Mouse (Mus musculus): ENCODE results near the gene Adgrb2. TPM values are rescaled to one million over a fixed set of nuclear protein-coding genes. Genes with fewer than 3 reads are reported as not detected.

Gene Adgrb2
- polyA plus RNA-seq, 1 experiment from 2014 or later = 1.0 TPM

- Histone ChIP-seq H3K36me3 (ENCODE audit: control insufficient read depth, insufficient read depth, low read length) (no peaks in the 10 kb centered on the region), H3K9ac (ENCODE audit: low read depth, low read length) (no peak overlapping the region), H3K4me2 (ENCODE audit: low read depth, low read length) (no peak overlapping the region), H3K4me1 (ENCODE audit: control insufficient read depth, insufficient read depth, low read length) (no peaks in the 10 kb centered on the region), H3K4me3 (ENCODE audit: low read length) (no peak overlapping the region), H3K27me3 (replicated peaks; ENCODE audit: control insufficient read depth, insufficient read depth, low read length) (0 out of 2 replicates have a peak, but pooled peaks cover 11% of the 10 kb centered on the region), H3K27ac (ENCODE audit: low read length) (no peak overlapping the region), H3K9me3 (ENCODE audit: control insufficient read depth, low read length) (no peaks in the 10 kb centered on the region)
- WGBS = 84% methylated on average over 5 of the region's 5 CpGs
- no peak for ATAC-seq
Observed at GRCm38 (mm10) chr4:129994728-129995127, 10.1 kb downstream of the Adgrb2 start.

DNA sequence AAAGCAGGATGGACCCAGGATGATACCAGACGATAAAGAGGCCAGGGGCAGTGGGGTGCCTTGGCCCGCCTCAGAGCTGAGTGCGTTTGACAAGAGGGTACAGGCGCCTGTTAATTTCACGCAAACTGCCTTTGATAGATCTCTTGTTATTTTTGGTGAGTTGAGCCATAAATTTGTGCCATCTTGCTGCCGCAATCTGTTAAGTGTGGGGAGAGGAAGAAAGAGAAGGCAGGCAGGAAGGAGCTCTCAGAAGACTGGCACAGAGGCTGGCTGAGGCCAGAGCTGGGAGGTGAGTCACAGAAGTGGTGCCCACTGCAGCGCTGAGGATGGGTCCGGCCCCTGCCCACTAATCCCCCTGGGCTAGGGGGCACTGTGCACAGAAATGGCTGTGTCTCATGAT, 10.6 kb downstream of the Adgrb2 start:
- Histone ChIP-seq H3K4me1 (ENCODE audit: control insufficient read depth, insufficient read depth, low read length) (no peaks in the 10 kb centered on the region), H3K9me3 (ENCODE audit: control insufficient read depth, low read length) (no peaks in the 10 kb centered on the region), H3K27me3 (replicated peaks; ENCODE audit: control insufficient read depth, insufficient read depth, low read length) (0 out of 2 replicates have a peak, but pooled peaks cover 11% of the 10 kb centered on the region), H3K36me3 (ENCODE audit: control insufficient read depth, insufficient read depth, low read length) (no peaks in the 10 kb centered on the region), H3K4me2 (ENCODE audit: low read depth, low read length) (no peak overlapping the region), H3K4me3 (ENCODE audit: low read length) (no peak overlapping the region), H3K9ac (ENCODE audit: low read depth, low read length) (no peak overlapping the region), H3K27ac (ENCODE audit: low read length) (no peak overlapping the region)
- 78% methylated on average over 8 of the region's 8 CpGs for WGBS
- no peak for ATAC-seq

DNA sequence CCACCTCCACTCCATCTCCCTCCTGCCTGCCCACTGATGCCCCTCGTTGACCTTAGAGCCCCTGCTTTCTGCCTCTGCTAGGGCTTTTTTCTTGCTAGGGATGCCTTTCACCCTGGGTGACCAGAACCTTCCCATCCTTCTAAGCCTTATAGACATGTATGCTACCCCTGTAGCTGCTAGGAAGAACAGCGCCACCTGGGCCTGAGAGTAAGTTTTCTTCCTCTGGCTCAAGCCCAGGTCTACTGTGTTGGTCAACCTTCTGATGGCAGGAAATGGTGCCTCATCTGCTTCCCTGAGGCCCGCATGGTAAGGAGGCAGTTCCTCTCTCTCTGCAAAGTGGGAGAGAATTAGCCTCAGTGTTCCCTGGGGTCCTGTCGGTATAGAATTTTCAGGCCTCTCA, 11.3 kb downstream of the Adgrb2 start:
- no peak for ATAC-seq

GRCm38 (mm10) chr4:129998124-129998523, 13.5 kb downstream of the Adgrb2 start:
- 0 out of 2 replicates have a peak, but pooled peaks cover 11% of the 10 kb centered on the region for H3K27me3 ChIP-seq (replicated peaks; ENCODE audit: control insufficient read depth, insufficient read depth, low read length)
- WGBS = 59% methylated on average over 11 of the region's 11 CpGs
- H3K27ac ChIP-seq (ENCODE audit: low read length) = no peak overlapping the region
- H3K4me3 ChIP-seq (ENCODE audit: low read length) = no peak overlapping the region
- H3K9ac ChIP-seq (ENCODE audit: low read depth, low read length) = no peak overlapping the region
- no peak for ATAC-seq
- H3K4me1 ChIP-seq (ENCODE audit: control insufficient read depth, insufficient read depth, low read length) = 0 out of 2 replicates have a peak, but pooled peaks cover 6% of the 10 kb centered on the region
- no peaks in the 10 kb centered on the region for H3K9me3 ChIP-seq (ENCODE audit: control insufficient read depth, low read length)
- H3K4me2 ChIP-seq (ENCODE audit: low read depth, low read length) = no peak overlapping the region
- H3K36me3 ChIP-seq (ENCODE audit: control insufficient read depth, insufficient read depth, low read length) = no peaks in the 10 kb centered on the region

More for the DNA sequence above, 11.3 kb downstream of the Adgrb2 start:
- Histone ChIP-seq H3K9me3 (ENCODE audit: control insufficient read depth, low read length) (no peaks in the 10 kb centered on the region), H3K36me3 (ENCODE audit: control insufficient read depth, insufficient read depth, low read length) (no peaks in the 10 kb centered on the region), H3K9ac (ENCODE audit: low read depth, low read length) (no peak overlapping the region), H3K4me3 (ENCODE audit: low read length) (no peak overlapping the region), H3K4me2 (ENCODE audit: low read depth, low read length) (no peak overlapping the region), H3K4me1 (ENCODE audit: control insufficient read depth, insufficient read depth, low read length) (no peaks in the 10 kb centered on the region), H3K27me3 (replicated peaks; ENCODE audit: control insufficient read depth, insufficient read depth, low read length) (0 out of 2 replicates have a peak, but pooled peaks cover 11% of the 10 kb centered on the region), H3K27ac (ENCODE audit: low read length) (no peak overlapping the region)
- 76% methylated on average over 4 of the region's 4 CpGs for WGBS

DNA sequence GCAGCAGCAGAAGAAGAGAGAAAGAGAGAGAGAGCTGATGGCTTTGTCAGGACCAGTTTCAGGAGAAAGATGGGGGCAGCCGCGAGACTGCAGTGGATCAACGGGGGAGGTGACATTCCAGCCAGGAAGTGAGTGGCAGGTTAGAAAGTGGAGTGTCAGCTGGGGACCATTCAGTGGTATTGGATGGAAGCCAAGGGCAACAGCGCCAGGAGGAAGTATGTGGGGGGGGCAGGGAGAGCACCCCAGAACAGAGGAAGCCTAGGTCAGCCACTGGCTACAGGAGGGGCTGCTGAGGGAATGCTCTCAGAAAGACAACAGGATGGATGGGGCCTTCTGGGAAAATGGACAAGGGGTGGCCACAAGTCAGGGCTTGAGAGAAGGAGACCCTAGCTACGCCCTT, 17.0 kb downstream of the Adgrb2 start:
- Histone ChIP-seq H3K36me3 (ENCODE audit: control insufficient read depth, insufficient read depth, low read length) (no peaks in the 10 kb centered on the region), H3K4me2 (ENCODE audit: low read depth, low read length) (no peak overlapping the region), H3K27me3 (replicated peaks; ENCODE audit: control insufficient read depth, insufficient read depth, low read length) (0 out of 2 replicates have a peak, but pooled peaks cover 14% of the 10 kb centered on the region), H3K9me3 (ENCODE audit: control insufficient read depth, low read length) (no peaks in the 10 kb centered on the region), H3K4me1 (ENCODE audit: control insufficient read depth, insufficient read depth, low read length) (peaks cover 9% of the 10 kb centered on the region; the same call in 1 of the 2 replicates), H3K9ac (ENCODE audit: low read depth, low read length) (no peak overlapping the region), H3K4me3 (ENCODE audit: low read length) (no peak overlapping the region), H3K27ac (ENCODE audit: low read length) (no peak overlapping the region)
- ATAC-seq = no peak
- 39% methylated on average over 5 of the region's 5 CpGs for WGBS

DNA sequence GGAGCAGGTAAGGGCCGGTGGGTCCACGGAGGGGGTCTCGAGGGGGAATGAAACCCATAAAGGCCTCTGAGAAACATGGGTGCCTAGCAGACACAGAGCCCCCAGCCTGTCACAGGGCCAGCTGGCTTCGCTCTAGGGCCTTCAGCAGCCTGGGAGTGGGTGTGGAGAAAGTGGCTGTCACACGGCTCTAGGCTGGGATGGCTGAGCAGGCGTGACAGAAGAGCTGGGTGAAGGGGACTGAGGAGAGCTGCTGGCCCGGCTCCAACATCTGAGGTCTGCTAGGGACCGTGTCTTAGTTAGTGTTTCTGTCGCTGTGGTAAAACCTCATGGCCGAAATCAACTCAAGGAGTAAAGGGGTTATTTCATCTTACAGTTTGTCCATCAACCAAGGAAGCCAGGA, 17.5 kb downstream of the Adgrb2 start:
- Histone ChIP-seq H3K9ac (ENCODE audit: low read depth, low read length) (no peak overlapping the region), H3K36me3 (ENCODE audit: control insufficient read depth, insufficient read depth, low read length) (no peaks in the 10 kb centered on the region), H3K27me3 (replicated peaks; ENCODE audit: control insufficient read depth, insufficient read depth, low read length) (peaks cover 17% of the 10 kb centered on the region; the same call in 1 of the 2 replicates), H3K4me1 (ENCODE audit: control insufficient read depth, insufficient read depth, low read length) (peaks cover 11% of the 10 kb centered on the region; the same call in 1 of the 2 replicates), H3K4me2 (ENCODE audit: low read depth, low read length) (no peak overlapping the region), H3K27ac (ENCODE audit: low read length) (no peak overlapping the region), H3K9me3 (ENCODE audit: control insufficient read depth, low read length) (no peaks in the 10 kb centered on the region), H3K4me3 (ENCODE audit: low read length) (no peak overlapping the region)
- no peak for ATAC-seq
- 66% methylated on average over 10 of the region's 10 CpGs for WGBS

GRCm38 (mm10) chr4:130005593-130005992, 20.9 kb downstream of the Adgrb2 start:
- H3K27ac ChIP-seq (ENCODE audit: low read length) = no peak overlapping the region
- H3K36me3 ChIP-seq (ENCODE audit: control insufficient read depth, insufficient read depth, low read length) = no peaks in the 10 kb centered on the region
- H3K4me3 ChIP-seq (ENCODE audit: low read length) = no peak overlapping the region
- H3K27me3 ChIP-seq (replicated peaks; ENCODE audit: control insufficient read depth, insufficient read depth, low read length) = peaks cover 20% of the 10 kb centered on the region; the same call in 1 of the 2 replicates
- H3K9me3 ChIP-seq (ENCODE audit: control insufficient read depth, low read length) = no peaks in the 10 kb centered on the region
- H3K9ac ChIP-seq (ENCODE audit: low read depth, low read length) = no peak overlapping the region
- ATAC-seq = no peak
- no peak overlapping the region for H3K4me2 ChIP-seq (ENCODE audit: low read depth, low read length)
- peaks cover 11% of the 10 kb centered on the region; the same call in 1 of the 2 replicates for H3K4me1 ChIP-seq (ENCODE audit: control insufficient read depth, insufficient read depth, low read length)
- 62% methylated on average over 9 of the region's 9 CpGs for WGBS

- Histone ChIP-seq H3K36me3 (ENCODE audit: control insufficient read depth, insufficient read depth, low read length) (no peaks in the 10 kb centered on the region), H3K27ac (ENCODE audit: low read length) (no peak overlapping the region), H3K4me1 (ENCODE audit: control insufficient read depth, insufficient read depth, low read length) (peaks cover 11% of the 10 kb centered on the region; the same call in 1 of the 2 replicates), H3K4me2 (ENCODE audit: low read depth, low read length) (peak overlapping the region; percentile 65), H3K27me3 (replicated peaks; ENCODE audit: control insufficient read depth, insufficient read depth, low read length) (peaks cover 20% of the 10 kb centered on the region; the same call in 1 of the 2 replicates), H3K9me3 (ENCODE audit: control insufficient read depth, low read length) (no peaks in the 10 kb centered on the region), H3K4me3 (ENCODE audit: low read length) (peak overlapping the region; percentile 36), H3K9ac (ENCODE audit: low read depth, low read length) (peak overlapping the region; percentile 53)
- WGBS = 14% methylated on average over 25 of the region's 25 CpGs
- peak; percentile 45 for ATAC-seq
Observed at GRCm38 (mm10) chr4:130006533-130006932, 21.9 kb downstream of the Adgrb2 start.

GRCm38 (mm10) chr4:130009043-130009442, 24.4 kb downstream of the Adgrb2 start:
- Histone ChIP-seq H3K9ac (ENCODE audit: low read depth, low read length) (no peak overlapping the region), H3K4me2 (ENCODE audit: low read depth, low read length) (no peak overlapping the region), H3K27me3 (replicated peaks; ENCODE audit: control insufficient read depth, insufficient read depth, low read length) (peaks cover 20% of the 10 kb centered on the region; the same call in 1 of the 2 replicates), H3K9me3 (ENCODE audit: control insufficient read depth, low read length) (no peaks in the 10 kb centered on the region), H3K27ac (ENCODE audit: low read length) (no peak overlapping the region), H3K36me3 (ENCODE audit: control insufficient read depth, insufficient read depth, low read length) (no peaks in the 10 kb centered on the region), H3K4me3 (ENCODE audit: low read length) (no peak overlapping the region), H3K4me1 (ENCODE audit: control insufficient read depth, insufficient read depth, low read length) (peaks cover 6% of the 10 kb centered on the region; the same call in 1 of the 2 replicates)
- 72% methylated on average over 14 of the region's 14 CpGs for WGBS
- no peak for ATAC-seq

DNA sequence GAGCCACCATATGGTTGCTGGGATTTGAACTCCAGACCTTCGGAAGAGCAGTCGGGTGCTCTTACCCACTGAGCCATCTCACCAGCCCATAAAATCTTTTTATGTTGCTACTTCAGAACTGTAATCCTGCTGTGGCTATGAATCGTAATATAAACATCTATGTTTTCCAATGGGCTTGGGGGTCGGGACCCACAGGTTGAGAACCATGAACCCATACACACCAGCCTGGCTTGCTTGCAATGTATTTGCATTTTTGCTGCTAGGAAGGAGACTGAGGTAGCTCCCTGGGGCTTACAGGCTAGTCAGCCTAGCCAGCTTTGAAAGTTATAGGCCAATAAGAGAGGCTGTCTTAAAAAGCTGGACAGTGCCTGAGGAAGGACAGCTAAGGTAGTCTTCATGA, 26.1 kb downstream of the Adgrb2 start:
- Histone ChIP-seq H3K4me1 (ENCODE audit: control insufficient read depth, insufficient read depth, low read length) (peaks cover 6% of the 10 kb centered on the region; the same call in 1 of the 2 replicates), H3K9ac (ENCODE audit: low read depth, low read length) (no peak overlapping the region), H3K4me3 (ENCODE audit: low read length) (no peak overlapping the region), H3K9me3 (ENCODE audit: control insufficient read depth, low read length) (no peaks in the 10 kb centered on the region), H3K36me3 (ENCODE audit: control insufficient read depth, insufficient read depth, low read length) (no peaks in the 10 kb centered on the region), H3K4me2 (ENCODE audit: low read depth, low read length) (no peak overlapping the region), H3K27ac (ENCODE audit: low read length) (no peak overlapping the region), H3K27me3 (replicated peaks; ENCODE audit: control insufficient read depth, insufficient read depth, low read length) (peaks cover 17% of the 10 kb centered on the region)
- WGBS = 87% methylated on average over 4 of the region's 4 CpGs
- ATAC-seq = no peak

All from intestine, embryonic 16.5 days (tissue).